Mouse (Mus musculus): ENCODE measurements around the gene Cyp4f18.
"Not testable (repeated sequence)": the region's sequence is repeated elsewhere in the genome, so short reads cannot be mapped to it uniquely, and the experiment has no call there.

DNA sequence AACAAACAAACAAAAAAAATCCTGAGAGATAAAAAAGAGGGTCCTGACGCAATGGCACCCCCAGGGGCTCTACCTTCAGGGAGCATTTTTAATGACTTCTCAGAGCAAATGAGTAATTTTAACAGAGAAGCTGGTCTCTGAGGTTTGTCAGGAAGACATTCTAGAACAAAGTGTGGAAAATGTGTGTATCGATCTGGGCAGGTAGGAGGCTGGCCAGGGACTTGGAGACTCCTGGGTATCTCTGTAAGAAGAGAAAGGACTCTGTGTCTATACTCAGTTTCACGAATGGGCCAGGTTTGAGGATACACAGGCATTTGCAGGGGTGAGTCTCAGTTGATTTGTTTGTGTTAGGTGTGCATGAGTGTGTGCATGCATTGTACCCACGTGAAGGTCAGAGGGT, 31.5 kb upstream of the Cyp4f18 start, which contains the start of gene Olfr372:
- not testable (repeated sequence) for TF ChIP-seq CTCF, EP300 (IDR thresholded peaks at IDR 0.05)
